Mouse (Mus musculus) liver, postnatal 0 days (tissue): Measurements from ENCODE around the gene Msi2.

Source experiments
- CTCF ChIP-seq: sonication (generic); IDR thresholded peaks from 2 replicates; pipeline ENCODE4 v1.5.1; 2016; ENCODE audit warnings: antibody characterized with exemption, low read depth
- EP300 ChIP-seq: IDR thresholded peaks from 2 replicates; pipeline ENCODE4 v1.6.1; 2016; ENCODE audit warnings: antibody characterized with exemption, low read depth, mild to moderate bottlenecking

DNA sequence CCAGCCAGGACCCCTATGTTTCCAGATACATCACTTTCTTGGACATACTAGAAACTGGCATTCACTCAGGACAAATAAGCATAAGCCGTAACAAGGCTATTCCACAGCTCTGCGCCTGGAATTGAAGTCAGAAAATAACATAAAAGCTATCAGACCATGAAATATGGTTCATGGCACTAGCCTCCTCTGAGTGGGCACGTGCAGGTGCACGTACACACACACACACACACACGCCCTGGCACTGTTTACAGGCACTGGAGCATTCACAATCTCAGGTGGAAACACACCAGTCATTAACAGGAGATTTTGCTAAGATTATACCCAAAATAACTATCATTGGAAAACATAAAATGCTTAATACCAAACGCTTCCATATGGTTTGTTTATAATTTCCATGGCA is 81.4 kb downstream of the Msi2 start:
- TF ChIP-seq EP300 = no peak
- no peak for TF ChIP-seq CTCF
